Mouse (Mus musculus) kidney, postnatal 4 days (tissue): ENCODE measurements around the gene Syn3.
"Not testable (repeated sequence)": the region's sequence is repeated elsewhere in the genome, so short reads cannot be mapped to it uniquely, and the experiment has no call there.

Source experiments
- DNase-seq, 2 experiments: peaks; one replicate each; pipeline ENCODE4 v3.0.0; 2021; ENCODE audit warnings: mixed read lengths in 2 of 2

The Syn3 gene

DNA sequence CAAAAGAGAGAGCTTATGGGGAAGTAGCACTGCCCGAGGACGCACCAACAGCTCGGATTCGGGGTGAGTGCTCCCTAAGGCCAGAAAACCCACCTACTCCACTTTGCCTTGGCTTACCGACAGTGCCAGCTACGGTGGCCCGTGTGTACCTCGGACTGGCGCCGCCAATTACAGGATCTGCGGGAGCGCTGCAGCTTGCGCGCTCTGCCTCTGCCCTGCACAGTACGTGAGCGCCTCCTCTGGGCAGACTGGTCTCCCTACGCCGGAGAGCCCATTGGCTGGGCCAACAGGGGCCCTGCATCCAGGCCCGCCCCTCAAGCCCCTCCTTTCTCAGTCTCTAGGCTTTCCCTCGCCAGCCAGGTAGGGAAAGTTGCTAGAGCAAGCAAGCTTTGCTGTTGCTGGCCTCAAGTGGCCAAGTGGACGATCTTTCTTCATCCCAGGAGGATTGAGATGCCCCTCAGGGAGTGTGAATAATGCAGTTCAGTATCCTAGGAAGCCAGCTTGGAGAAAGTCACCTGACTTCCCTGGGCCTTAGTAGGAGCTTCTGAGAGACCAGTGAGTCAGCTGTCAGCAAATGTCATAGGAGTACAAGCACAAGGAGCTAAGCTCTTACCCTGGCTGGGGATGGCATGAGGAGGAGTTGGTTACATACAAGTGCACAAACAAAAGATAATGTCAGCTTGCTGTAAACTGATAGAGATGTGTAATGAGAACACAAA is at the start of gene Syn3:
Syn3 (minus strand) TSS at position 224 of the 719 bp plus-strand sequence.
- DNase-seq, result peak; percentile 97

DNA sequence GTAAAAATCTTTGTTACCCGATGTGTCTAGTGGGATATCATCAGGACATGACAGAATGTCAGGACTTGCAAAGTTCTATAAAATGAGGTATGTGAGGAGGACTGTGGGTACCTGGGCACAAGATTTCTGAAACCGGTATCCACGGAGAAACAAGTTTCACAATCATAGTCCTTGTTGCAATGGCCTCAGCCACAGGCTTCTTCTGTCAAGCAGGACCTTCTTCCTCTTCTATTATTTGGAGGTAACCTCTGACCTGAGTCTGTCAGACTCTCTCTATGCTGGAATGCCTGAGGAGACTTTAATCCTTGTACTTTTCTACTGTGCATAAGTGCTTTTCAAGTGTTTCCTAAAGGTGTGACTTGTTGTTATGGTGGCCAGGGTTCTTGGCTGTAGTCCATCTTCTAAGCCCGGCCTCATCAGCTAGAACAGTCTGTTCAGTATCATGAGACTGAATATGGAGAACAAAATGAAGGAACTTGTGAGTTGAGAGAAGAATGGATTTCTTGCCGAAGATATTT is 27.7 kb upstream of the Syn3 start:
- DNase-seq, result not testable (repeated sequence)

DNA sequence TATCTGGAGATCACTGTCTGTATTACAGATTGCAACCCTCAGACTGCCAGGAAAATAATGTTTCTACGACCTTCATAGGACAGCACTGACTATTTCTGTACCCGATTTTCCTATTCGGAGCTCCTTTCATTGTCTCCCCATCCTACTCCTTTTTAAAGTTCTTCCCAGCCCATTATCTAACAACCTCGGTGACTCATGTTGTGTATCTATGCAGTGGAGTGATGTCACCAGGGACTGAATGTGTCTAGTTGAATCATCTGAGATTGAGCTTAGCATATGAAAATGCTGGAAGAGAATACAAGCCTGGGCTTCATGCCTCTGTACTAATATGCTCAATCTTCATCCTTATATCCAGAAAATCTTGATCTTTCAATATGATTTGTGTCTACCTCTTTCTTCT is 15.1 kb upstream of the Syn3 start:
- DNase-seq, result no peak

DNA sequence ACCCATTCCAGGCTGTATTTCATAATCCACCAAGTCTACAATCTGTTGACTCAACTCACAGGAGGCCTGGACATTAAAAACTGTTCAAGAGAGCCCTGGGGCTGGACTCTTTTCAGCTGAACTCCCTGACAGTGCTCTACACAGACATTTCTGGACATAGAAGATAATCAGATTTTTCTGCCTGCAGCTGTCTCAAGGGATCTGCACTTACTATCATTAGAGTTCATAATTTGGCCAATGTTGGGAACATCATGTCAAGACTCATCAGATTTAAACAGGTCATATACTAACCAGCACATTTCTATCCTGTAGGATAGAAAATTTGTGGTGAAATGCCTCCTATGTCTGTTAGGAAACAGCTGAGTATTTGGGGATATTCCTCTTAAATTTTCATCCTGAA is 12.2 kb upstream of the Syn3 start:
- no peak for DNase-seq

DNA sequence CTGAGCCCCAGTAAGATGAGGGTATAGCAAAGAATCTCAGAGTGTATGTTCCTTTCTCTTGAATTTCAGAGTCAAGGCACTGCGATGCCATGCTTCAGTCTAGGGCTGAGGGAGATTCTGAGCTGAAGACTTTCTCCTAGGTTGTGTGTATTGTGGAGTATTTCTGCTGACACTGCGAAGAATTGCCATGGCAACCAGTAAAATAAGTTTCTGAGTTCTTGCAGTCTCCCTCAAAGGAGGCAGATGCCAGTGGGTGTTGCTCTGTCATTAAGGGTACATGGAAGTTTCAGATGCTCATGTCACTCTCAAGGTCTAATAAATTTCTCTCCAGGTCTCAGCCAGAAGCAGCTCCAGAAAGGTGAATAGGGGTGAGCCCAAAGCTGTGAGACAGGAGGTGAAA is 3.4 kb upstream of the Syn3 start:
- DNase-seq, result no peak

DNA sequence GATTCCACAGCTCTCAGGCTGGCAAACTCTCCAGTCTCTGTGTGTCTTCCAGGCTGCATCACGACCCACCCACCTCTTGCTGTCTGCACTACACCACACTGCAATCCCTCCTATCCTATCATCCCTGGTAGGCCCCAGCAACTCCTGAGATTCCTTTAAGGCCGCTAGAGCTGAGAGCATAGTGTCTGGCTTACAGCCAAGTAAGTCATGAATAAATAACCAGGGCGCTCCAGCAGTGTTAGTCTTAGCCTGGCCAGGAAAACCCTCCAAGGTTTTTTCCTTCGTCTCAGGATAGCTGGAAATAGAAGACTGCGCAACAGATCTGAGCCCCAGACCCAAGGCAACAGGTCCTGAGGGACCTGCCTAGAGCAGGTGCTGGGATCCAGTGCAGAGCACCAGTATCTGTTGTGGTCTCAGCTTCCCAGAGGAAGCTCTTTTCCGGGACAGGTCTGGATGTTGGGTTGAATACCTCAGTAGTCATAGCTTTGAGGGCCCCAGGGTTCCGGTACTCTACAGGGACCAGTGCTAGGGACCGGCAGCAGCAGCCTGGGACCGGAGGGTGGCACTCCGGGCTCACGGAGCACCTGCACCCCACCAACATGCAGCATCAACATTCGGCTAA is 534 bp downstream of the Syn3 start:
- peak; percentile 48 to 71 for DNase-seq

DNA sequence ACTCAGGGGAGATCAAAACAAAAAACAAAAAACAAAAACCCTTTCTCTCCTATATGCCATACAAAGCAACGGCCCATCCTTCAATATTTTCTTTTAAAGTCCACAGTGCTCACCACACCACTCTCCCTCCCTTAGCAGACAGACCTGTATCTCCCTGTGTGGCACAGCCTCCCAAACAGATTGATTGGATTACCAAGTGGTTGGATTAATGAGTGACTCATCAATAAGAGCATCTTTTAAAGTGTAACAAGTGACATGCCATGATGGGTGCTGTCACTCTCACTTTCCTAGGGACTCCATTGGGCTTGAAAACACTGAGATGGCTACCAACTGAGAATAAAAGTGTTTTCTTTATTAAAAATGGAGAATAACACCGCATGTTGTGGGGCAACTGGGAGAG is 2.8 kb downstream of the Syn3 start:
- no peak for DNase-seq

DNA sequence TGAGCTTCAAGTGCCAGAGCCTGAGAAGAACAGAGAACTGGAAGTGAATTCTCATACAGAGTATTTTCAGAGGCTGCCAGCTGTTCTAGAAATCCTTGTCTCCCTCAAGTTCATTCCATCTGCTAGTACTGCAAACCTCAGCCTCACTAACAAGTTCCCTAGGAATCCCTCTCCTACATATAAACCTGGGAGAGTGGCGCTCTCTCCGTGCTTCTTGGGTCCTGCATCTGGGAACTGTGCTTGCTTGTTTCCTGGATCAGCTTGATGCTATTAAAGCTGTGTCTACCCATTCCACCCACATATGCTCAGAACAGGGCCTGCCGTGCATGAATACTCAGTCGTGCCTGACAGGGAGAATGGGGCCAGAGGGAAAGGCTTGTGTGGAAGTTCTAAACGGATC is 5.6 kb downstream of the Syn3 start:
- no peak for DNase-seq

DNA sequence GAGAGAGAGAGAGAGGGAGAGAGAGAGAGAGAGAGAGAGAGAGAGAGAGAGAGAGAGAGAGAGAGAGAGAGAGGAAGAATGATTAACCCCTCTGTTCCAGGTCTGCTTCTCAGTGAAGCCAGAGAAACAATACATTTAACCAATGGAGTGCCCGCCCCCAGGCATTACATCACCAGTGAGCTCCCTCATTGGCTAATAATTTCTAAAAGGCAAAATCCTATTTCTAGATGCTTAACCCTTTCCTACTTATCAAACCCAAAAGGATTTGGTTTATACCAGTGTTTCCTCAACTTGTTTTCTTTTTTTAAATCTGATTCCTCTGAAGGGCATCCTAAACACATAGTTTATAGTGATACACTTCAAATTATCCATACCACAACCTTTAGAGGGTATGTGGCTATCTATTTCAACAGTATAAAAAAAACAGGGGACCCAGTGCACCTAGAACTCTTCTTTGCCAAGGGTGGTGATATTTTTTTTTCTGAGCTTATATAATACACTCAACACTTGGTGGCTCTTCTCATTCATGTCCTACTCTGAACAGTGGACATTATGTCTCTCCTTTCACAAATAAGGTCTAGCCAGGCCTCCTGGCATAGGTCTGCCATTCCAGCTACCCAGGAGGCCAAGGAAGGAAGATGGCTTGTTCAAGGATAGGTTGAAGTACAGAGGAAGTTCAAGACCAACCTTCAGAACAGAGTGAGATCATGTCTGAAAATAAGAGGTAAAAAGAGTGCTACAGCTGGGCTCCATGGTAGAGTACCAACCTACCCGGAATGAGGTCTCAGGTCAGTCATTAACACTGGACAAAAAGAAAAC is 6.4 kb downstream of the Syn3 start:
- DNase-seq, result peak; percentile 52 to 69

DNA sequence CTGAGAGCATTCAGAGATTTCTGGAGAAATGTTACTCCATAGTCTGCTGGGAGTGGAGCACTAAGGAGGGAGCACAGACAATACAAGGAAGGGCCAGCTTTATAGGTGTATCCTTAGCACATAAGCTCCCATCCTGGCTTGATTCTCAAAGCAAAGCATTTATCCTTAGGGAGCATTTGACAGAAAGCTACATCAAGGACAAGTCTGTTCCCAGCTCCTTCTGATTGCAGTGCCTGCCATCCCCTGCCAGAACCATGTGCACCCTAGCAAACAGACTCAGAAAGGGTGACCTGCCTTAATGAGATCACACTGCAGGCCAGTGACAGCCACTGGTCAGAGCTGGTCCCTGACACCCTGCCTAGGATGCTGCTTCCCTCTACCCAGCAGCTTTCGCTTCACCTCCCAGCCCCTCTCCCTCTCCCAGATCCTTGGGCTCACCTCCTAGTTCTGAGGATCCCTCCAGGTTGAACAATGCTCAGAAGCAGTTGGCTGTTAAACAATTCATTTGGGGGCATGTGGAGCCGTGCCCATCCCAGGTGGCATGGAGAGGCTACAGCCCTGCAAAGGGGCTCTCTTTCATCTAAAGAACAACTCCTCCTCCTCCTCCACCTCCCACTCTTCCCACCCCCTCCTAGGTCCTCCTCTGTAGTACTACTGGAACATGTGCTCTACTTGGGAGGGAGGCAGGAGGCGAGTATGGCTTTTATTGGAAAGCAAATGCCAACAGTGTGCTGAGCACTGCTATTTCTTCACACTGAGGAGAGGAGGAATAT is 7.2 kb downstream of the Syn3 start:
- DNase-seq, result peak in 1 of 2 experiments; percentile 30

DNA sequence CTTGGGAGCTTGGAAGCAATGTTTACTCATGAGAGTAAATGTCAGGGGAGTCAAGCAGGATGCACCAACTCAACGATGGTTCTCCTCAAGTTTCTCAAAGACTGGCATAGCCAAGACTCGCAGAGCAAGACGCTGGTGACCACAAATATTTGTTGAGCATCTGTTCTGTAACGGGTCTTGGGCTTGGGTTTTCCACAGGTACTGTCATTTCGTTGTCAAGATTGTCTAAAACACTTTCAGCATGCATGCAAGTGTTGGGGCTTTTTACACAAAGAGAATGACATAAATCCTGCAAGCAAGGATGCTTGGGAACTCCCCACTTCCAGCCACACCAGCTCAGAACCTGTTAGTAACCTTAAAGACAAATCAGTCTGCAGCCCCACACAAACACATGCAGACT is 10.2 kb downstream of the Syn3 start:
- DNase-seq, result no peak

DNA sequence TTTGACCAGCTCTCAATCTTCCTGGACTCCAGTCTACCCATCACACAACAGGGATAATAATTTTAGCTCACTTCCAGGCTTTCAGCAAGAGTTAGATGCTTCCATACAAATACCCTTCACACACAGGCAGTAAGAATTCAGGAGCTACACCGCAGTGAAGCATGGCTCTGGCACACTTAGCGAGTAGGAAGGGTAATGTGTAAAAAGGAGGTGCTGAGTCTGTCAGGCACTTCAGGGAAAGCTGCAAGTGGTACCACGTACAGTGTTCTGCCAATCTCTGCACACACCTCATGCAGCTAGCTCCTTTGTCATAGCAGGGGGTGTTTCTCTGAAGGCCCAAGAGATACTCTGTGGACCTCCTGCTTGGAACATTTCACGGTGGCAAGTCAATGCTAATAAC is 12.7 kb downstream of the Syn3 start:
- no peak for DNase-seq

DNA sequence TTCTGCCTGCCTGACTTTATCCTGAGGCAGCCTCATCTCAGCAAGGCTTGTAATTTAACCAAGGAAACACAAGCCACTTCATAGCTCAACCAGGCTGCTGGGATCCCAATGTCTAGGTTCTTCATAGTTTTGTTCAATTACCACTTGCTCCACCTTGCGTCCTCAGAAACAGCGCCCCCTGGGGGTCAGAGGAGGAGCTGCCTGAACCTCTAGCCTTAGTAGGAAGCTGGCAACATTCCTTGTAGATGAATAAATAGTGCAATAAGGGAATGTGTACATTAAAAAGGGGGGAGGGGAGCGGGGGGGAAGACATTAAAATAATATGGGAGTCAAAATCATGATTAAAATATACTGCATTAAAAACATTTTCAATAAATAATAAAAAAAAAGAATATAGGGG is 14.7 kb downstream of the Syn3 start:
- peak; percentile 56 to 62 for DNase-seq

DNA sequence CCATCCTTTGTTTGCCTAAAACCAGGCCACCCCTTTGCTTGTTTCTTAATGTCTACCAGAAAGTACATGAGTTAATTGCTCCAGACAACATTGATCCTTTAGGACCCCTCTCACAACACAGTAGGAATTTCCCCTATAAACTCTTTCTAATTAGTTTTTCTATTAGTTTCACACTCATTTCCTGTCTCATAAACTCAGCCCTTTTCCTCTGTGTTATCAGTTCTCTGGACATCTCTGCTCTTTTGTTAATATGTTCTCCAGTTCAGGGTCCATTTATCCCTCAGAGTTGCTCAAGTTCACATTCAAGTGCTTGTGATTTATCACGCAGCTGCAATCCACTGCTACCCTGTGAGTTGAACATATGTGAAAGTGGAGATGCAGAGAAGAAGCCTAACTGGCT is 16.2 kb downstream of the Syn3 start:
- DNase-seq, result no peak

DNA sequence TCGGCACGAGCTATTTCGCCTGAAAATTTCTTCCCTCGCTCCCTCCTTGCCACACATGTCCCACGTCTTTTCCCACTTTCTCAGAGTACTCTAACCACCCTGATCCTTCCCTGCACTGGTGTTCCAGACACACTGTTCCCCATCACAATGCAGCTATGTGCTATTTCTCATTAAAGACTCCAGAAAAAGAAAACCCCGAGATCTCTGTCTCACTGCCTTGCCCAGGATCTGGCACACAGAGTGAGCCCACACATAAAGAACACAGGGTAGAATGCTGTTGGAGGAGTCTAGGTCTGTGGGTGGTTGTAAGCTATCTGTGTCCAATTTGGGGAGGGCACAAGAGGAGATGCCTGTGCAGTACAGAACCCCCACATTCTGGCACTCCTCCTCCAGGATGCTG is 18.0 kb downstream of the Syn3 start:
- DNase-seq, result no peak

DNA sequence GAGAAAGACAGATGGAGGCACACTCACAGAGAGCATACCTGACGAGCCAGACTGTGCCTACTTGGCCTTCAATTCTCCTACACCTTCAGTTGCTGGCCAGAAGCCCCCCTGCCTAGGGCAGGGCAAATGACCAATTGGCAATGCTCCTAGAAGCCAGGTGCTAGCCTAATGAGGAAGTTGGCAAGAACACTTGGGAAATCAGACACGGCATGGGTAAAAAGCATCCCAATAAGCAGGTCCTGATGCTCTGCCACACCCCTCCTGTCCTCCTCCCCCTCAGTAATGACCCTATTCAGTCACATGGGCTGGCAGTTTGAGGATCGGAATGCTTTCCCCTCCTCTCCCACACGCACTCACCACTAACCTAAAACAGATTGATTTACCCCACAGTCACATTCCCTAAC is 19.0 kb downstream of the Syn3 start:
- no peak for DNase-seq

DNA sequence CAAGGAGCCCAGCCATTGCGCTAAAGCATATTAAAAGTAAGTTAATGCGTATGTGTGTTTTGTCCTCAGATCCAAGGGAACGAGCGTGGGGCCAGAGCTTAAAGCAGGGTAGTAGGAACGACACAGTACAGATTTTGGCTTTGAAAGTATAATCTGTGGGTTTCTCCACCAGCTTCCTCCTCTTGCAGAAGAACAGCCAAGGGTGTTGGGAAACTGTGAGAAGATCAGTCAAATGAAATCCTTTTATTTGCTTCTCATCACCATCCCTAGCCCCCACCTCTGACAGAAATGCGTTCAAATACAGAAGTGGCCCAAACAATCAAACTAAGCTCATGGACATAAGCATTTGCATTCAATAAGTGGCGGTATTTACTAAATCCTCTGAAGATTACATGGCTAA is 22.0 kb downstream of the Syn3 start:
- DNase-seq, result no peak

DNA sequence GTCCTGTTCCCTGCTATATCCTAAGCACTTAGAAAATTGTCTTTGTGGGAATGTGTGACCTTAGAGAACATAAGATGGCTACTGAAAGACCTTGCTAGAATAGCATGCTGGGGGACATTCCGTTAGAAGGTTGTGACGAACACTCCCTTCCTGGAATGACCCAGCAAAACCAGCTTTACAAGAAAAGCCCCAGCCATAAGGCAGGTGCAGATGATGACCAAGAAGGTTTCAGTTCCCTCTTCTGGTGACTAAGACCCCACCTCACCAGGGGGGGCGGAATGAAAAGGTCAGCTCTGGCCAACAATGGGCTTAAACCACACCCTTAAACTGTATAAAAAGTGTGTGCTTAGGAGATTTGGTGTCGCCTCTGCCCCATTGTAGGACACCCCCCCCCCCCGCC is 23.4 kb downstream of the Syn3 start:
- DNase-seq, result no peak

DNA sequence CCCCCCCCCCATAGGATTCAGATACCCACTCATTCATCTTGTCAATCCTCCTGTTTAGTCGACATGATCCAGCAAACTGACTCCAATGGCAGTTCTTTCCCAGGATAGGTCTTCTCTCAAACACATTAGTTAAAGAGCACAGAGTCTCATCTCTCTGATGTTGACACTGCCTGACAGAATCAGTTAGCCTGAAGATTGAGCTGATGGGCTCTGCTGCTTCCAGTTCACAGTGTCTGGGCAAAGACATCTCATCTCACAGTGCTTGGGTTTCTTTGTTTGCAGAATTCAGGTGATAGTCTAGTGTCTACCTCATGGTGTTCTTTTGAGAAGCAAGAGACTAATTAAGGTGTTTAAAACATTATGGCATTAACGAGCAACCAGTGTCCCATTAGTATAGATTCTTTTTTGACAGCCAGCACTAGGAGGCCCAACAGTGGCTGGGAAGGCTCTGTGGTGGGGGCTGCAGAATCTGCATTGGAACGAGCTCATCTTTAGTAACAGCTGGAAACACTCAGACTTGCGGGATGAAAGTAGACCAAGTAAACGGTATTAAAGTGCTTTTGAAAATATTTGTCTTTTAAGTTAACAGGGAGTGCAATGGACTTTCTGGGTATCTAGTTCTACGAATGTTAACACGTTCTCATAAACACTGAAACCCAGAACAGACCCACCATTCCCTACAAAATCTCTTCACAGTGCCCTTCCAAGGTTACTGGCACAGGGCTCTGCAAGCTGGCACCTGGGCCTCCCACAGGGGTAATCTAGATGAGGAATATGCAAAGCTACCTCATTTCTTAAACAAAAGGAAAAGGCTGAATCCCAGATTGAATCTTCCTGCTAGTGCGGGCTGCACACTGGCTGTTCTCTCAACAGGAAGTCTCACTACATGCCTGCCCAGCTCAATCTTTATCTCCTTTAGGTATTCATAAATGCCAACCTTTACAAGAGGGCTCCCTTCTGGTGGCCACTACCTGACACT is 24.2 kb downstream of the Syn3 start:
- no peak for DNase-seq

DNA sequence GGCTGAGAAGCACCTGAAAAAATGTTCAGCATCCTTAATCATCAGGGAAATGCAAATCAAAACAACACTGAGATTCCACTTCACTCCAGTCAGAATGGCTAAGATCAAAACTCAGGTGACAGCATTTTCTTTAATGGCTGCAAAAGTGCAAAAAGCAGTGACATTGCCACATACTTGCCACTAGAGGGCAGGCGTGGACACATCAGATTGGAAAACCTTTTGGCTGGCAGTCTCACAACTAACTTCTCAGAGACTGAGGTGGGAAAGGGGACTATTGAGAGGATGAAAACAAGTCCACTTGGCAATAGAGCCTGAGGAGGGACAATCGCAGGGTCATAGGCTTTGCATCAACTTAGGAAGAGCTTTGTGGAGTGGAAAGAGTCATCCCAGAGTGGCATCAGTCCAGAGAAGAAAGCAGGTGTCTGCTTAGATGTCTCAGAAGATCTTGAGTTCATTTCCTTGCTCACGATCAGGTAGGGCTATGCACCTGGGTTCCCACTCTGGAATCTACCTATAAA is 25.0 kb downstream of the Syn3 start:
- DNase-seq, result peak; percentile 59 to 66
